Comparison of ENCODE assay signal across 22 mouse cellular contexts in genomic region chr15:85180368-85180767, GRCm38 (mm10). TPM values are rescaled to one million over a fixed set of nuclear protein-coding genes. Genes with fewer than 3 reads are reported as not detected.
DNase-seq lines count a peak whose midpoint lies in the region; ATAC-seq and TF ChIP-seq lines count a peak whose summit lies in the region.
"Had no signal": no experiment of that assay in that cellular context is flagged by ENCODE, and none has a peak within 500 bp of the region (broad histone marks: within the 10 kb centered on the region; RNA-seq: fewer than 3 reads in every experiment).

No protein-coding gene starts in this region.

- no peaks in the 10 kb centered on the region for H3K27me3 ChIP-seq in heart, embryonic 14.5 days (ENCODE audit: control insufficient read depth, insufficient read depth, low read length)
- H3K27me3 ChIP-seq in lung, embryonic 16.5 days (ENCODE audit: control insufficient read depth, insufficient read depth, low read depth, low read length) = no peaks in the 10 kb centered on the region
- H3K27me3 ChIP-seq in lung, postnatal 0 days (replicated peaks; ENCODE audit: insufficient read depth, low read length) = no peaks in the 10 kb centered on the region
- H3K27me3 ChIP-seq in intestine, embryonic 15.5 days (replicated peaks) = no peaks in the 10 kb centered on the region
- H3K27me3 ChIP-seq in stomach, embryonic 14.5 days (ENCODE audit: control insufficient read depth, insufficient read depth, low read length) = no peaks in the 10 kb centered on the region
- H3K27me3 ChIP-seq in neural tube, embryonic 15.5 days (replicated peaks) = no peaks in the 10 kb centered on the region

- H3K9me3 ChIP-seq in heart, embryonic 14.5 days (ENCODE audit: control insufficient read depth, low read length) = 0 out of 2 replicates have a peak, but pooled peaks cover 3% of the 10 kb centered on the region
- H3K9me3 ChIP-seq in lung, embryonic 16.5 days (ENCODE audit: control insufficient read depth, low read length) = no peaks in the 10 kb centered on the region
- no peaks in the 10 kb centered on the region for H3K9me3 ChIP-seq in lung, postnatal 0 days (ENCODE audit: low read length)
- H3K9me3 ChIP-seq in intestine, embryonic 15.5 days = no peaks in the 10 kb centered on the region
- H3K9me3 ChIP-seq in stomach, embryonic 14.5 days (ENCODE audit: control insufficient read depth, low read depth, low read length) = no peaks in the 10 kb centered on the region
- H3K9me3 ChIP-seq in neural tube, embryonic 15.5 days (replicated peaks) = no peaks in the 10 kb centered on the region
- H3K9me3 ChIP-seq: forebrain, embryonic 10.5 days; midbrain, embryonic 10.5 days had no signal

- H3K4me2 ChIP-seq in heart, embryonic 14.5 days (ENCODE audit: low read length) = no peak overlapping the region
- no peak overlapping the region for H3K4me2 ChIP-seq in lung, embryonic 16.5 days (ENCODE audit: low read depth, low read length)
- no peak overlapping the region for H3K4me2 ChIP-seq in lung, postnatal 0 days (replicated peaks; ENCODE audit: low read depth, low read length)
- H3K4me2 ChIP-seq in intestine, embryonic 15.5 days (replicated peaks) = no peak overlapping the region
- no peak overlapping the region for H3K4me2 ChIP-seq in stomach, embryonic 14.5 days (replicated peaks; ENCODE audit: low read depth, low read length)
- H3K4me2 ChIP-seq in neural tube, embryonic 15.5 days = no peak overlapping the region

- H3K4me1 ChIP-seq in heart, embryonic 14.5 days (ENCODE audit: control insufficient read depth in 2 of 2, insufficient read depth in 2 of 2, low read length in 2 of 2) = peaks cover 16 to 25% of the 10 kb centered on the region in 2 experiments
- peaks cover 23% of the 10 kb centered on the region for H3K4me1 ChIP-seq in lung, embryonic 16.5 days (replicated peaks; ENCODE audit: control insufficient read depth, insufficient read depth, low read length)
- 0 out of 2 replicates have a peak, but pooled peaks cover 2% of the 10 kb centered on the region for H3K4me1 ChIP-seq in lung, postnatal 0 days (ENCODE audit: insufficient read depth, low read depth, low read length)
- 0 out of 2 replicates have a peak, but pooled peaks cover 3% of the 10 kb centered on the region for H3K4me1 ChIP-seq in intestine, embryonic 15.5 days (replicated peaks)
- H3K4me1 ChIP-seq in stomach, embryonic 14.5 days (ENCODE audit: control insufficient read depth, insufficient read depth, low read length) = peaks cover 20% of the 10 kb centered on the region; the same call in 1 of the 2 replicates
- H3K4me1 ChIP-seq in neural tube, embryonic 15.5 days = peaks cover 15% of the 10 kb centered on the region
- H3K4me1 ChIP-seq: forebrain, embryonic 10.5 days; midbrain, embryonic 10.5 days had no signal

- H3K4me3 ChIP-seq in heart, embryonic 14.5 days (ENCODE audit: control insufficient read depth in 1 of 2, insufficient read depth in 1 of 2, low read depth in 1 of 2, low read length in 2 of 2) = no peak overlapping the region
- H3K4me3 ChIP-seq in lung, embryonic 16.5 days (ENCODE audit: low read length) = no peak overlapping the region
- H3K4me3 ChIP-seq in lung, postnatal 0 days (ENCODE audit: low read depth, low read length) = no peak overlapping the region
- H3K4me3 ChIP-seq in intestine, embryonic 15.5 days (replicated peaks) = no peak overlapping the region
- no peak overlapping the region for H3K4me3 ChIP-seq in stomach, embryonic 14.5 days (ENCODE audit: low read depth, low read length)
- no peak overlapping the region for H3K4me3 ChIP-seq in neural tube, embryonic 15.5 days (replicated peaks)
- H3K4me3 ChIP-seq: forebrain, embryonic 10.5 days; heart, adult 2 months; midbrain, embryonic 10.5 days had no signal

- H3K27ac ChIP-seq in heart, embryonic 14.5 days (replicated peaks in 1 of 2; ENCODE audit: control insufficient read depth in 1 of 2, insufficient read depth in 1 of 2, low read depth in 2 of 2, low read length in 2 of 2) = peak overlapping the region; percentile 28 to 65; a peak in 2 of 4 replicates
- H3K27ac ChIP-seq in lung, embryonic 16.5 days (ENCODE audit: low read length) = peak overlapping the region; percentile 61; the same call in 1 of the 2 replicates
- H3K27ac ChIP-seq in lung, postnatal 0 days (ENCODE audit: low read length) = no peak overlapping the region
- H3K27ac ChIP-seq in intestine, embryonic 15.5 days = peak overlapping the region; percentile 66
- peak overlapping the region; percentile 56 for H3K27ac ChIP-seq in stomach, embryonic 14.5 days (ENCODE audit: low read length)
- H3K27ac ChIP-seq in neural tube, embryonic 15.5 days (replicated peaks) = no peak overlapping the region
- H3K27ac ChIP-seq: forebrain, embryonic 10.5 days; heart, adult 2 months; midbrain, embryonic 10.5 days had no signal

- ATAC-seq in heart, embryonic 14.5 days (ENCODE audit: insufficient number of reproducible peaks, insufficient read depth, low FRiP score, low read depth) = no peak
- ATAC-seq in lung, embryonic 16.5 days (ENCODE audit: low read depth) = no peak
- ATAC-seq in lung, postnatal 0 days = no peak
- ATAC-seq in intestine, embryonic 15.5 days = no peak
- ATAC-seq in stomach, embryonic 14.5 days (ENCODE audit: insufficient number of reproducible peaks, insufficient read depth, low FRiP score, low read depth) = no peak
- ATAC-seq in neural tube, embryonic 15.5 days (ENCODE audit: low FRiP score) = no peak
- ATAC-seq: CD4-positive, CD25-positive, alpha-beta regulatory T cell, adult 4 months; hindbrain, embryonic 16.5 days had no signal

- no peak for TF ChIP-seq EP300 in lung, postnatal 0 days (IDR thresholded peaks at IDR 0.05)

- no peak for TF ChIP-seq CTCF in lung, postnatal 0 days (IDR thresholded peaks at IDR 0.05)

- no peaks in the 10 kb centered on the region for H3K36me3 ChIP-seq in heart, embryonic 14.5 days (ENCODE audit: control insufficient read depth, insufficient read depth, low read length)
- no peaks in the 10 kb centered on the region for H3K36me3 ChIP-seq in lung, embryonic 16.5 days (ENCODE audit: control insufficient read depth, insufficient read depth, low read length)
- H3K36me3 ChIP-seq in lung, postnatal 0 days (ENCODE audit: insufficient read depth, low read length) = no peaks in the 10 kb centered on the region
- H3K36me3 ChIP-seq in intestine, embryonic 15.5 days = no peaks in the 10 kb centered on the region
- H3K36me3 ChIP-seq in stomach, embryonic 14.5 days (ENCODE audit: control insufficient read depth, insufficient read depth, low read length) = no peaks in the 10 kb centered on the region
- H3K36me3 ChIP-seq in neural tube, embryonic 15.5 days = no peaks in the 10 kb centered on the region
- H3K36me3 ChIP-seq: forebrain, embryonic 10.5 days; midbrain, embryonic 10.5 days had no signal

- DNase-seq in heart, postnatal 4 days = no peak
- no peak for DNase-seq in lung, postnatal 0 days (ENCODE audit: low spot score)
- no peak for DNase-seq in yolk sac, embryonic 10.5 days (ENCODE audit: low spot score)
- DNase-seq: cerebellum, adult 11 months; embryo, embryonic 11 days; lung, postnatal 10 days; right cerebral cortex, postnatal 14 days; thymus, postnatal 4 days had no signal

- H3K9ac ChIP-seq in heart, embryonic 14.5 days (ENCODE audit: low read length) = no peak overlapping the region
- no peak overlapping the region for H3K9ac ChIP-seq in lung, embryonic 16.5 days (ENCODE audit: low read length)
- H3K9ac ChIP-seq in lung, postnatal 0 days (replicated peaks; ENCODE audit: low read depth) = no peak overlapping the region
- no peak overlapping the region for H3K9ac ChIP-seq in intestine, embryonic 15.5 days
- no peak overlapping the region for H3K9ac ChIP-seq in stomach, embryonic 14.5 days (replicated peaks; ENCODE audit: low read depth, low read length)
- H3K9ac ChIP-seq in neural tube, embryonic 15.5 days (replicated peaks) = no peak overlapping the region

RNA-seq across cellular contexts. Expression of gene Fbln1, which starts 25.4 kb away (rescaled TPM):
- polyA plus RNA-seq in heart, embryonic 14.5 days (2014; fragmentation: Nextera tagmentation; extraction: Ambion mirVana) = 128 and 162 TPM in 2 replicates
- 10 to 100 TPM; 69.2 to 71.4 TPM for total RNA-seq in heart, postnatal 4 days (2021)
- 214 and 237 TPM in 2 replicates for polyA plus RNA-seq in lung, embryonic 16.5 days (2015; fragmentation: Nextera tagmentation; extraction: Ambion mirVana)
- polyA plus RNA-seq in lung, postnatal 0 days (2015; fragmentation: Nextera tagmentation; extraction: Ambion mirVana) = 45.7 and 51.2 TPM in 2 replicates
- polyA plus RNA-seq in intestine, embryonic 15.5 days (2015; fragmentation: Nextera tagmentation; extraction: Ambion mirVana) = 184 and 194 TPM in 2 replicates
- 286 and 310 TPM in 2 replicates for polyA plus RNA-seq in stomach, embryonic 14.5 days (2014; fragmentation: Nextera tagmentation; extraction: Ambion mirVana)
- polyA plus RNA-seq in neural tube, embryonic 15.5 days (2015; fragmentation: Nextera tagmentation; extraction: Ambion mirVana) = 54.2 and 65.8 TPM in 2 replicates
- polyA plus RNA-seq: CD4-positive, CD25-positive, alpha-beta regulatory T cell, adult 4 months had no signal

RNA-seq across cellular contexts. Expression of gene Ribc2, which starts 48.5 kb away (rescaled TPM):
- not detected in 2 replicates for polyA plus RNA-seq in heart, embryonic 14.5 days (2014; fragmentation: Nextera tagmentation; extraction: Ambion mirVana)
- total RNA-seq in heart, postnatal 4 days (2021) = not detected
- polyA plus RNA-seq in lung, embryonic 16.5 days (2015; fragmentation: Nextera tagmentation; extraction: Ambion mirVana) = 0.77 and 1.4 TPM in 2 replicates
- 0.56 and 1.2 TPM in 2 replicates for polyA plus RNA-seq in lung, postnatal 0 days (2015; fragmentation: Nextera tagmentation; extraction: Ambion mirVana)
- polyA plus RNA-seq in intestine, embryonic 15.5 days (2015; fragmentation: Nextera tagmentation; extraction: Ambion mirVana) = 0.08 and 0.19 TPM in 2 replicates
- 0.42 and 0.49 TPM in 2 replicates for polyA plus RNA-seq in stomach, embryonic 14.5 days (2014; fragmentation: Nextera tagmentation; extraction: Ambion mirVana)
- 0.68 and 0.84 TPM in 2 replicates for polyA plus RNA-seq in neural tube, embryonic 15.5 days (2015; fragmentation: Nextera tagmentation; extraction: Ambion mirVana)
- total RNA-seq: gastrocnemius, adult 8-10 months; heart, adult 2 months; left cerebral cortex, adult 18-20 months; liver, adult 2 months had no signal
- polyA plus RNA-seq: CD4-positive, CD25-positive, alpha-beta regulatory T cell, adult 4 months; large intestine, adult 2 months; liver, adult 2 months had no signal

RNA-seq across cellular contexts. Expression of gene Smc1b, which starts 48.6 kb away (rescaled TPM):
- polyA plus RNA-seq in heart, embryonic 14.5 days (2014; fragmentation: Nextera tagmentation; extraction: Ambion mirVana) = 0.04 and 0.09 TPM in 2 replicates
- total RNA-seq in heart, postnatal 4 days (2021) = under 1 TPM; 0.11 to 0.12 TPM
- polyA plus RNA-seq in lung, embryonic 16.5 days (2015; fragmentation: Nextera tagmentation; extraction: Ambion mirVana) = 0.10 and 0.16 TPM in 2 replicates
- 0.04 TPM in 1 of 2 replicates, not detected in the other for polyA plus RNA-seq in lung, postnatal 0 days (2015; fragmentation: Nextera tagmentation; extraction: Ambion mirVana)
- polyA plus RNA-seq in intestine, embryonic 15.5 days (2015; fragmentation: Nextera tagmentation; extraction: Ambion mirVana) = 0.11 and 0.21 TPM in 2 replicates
- 0.19 and 0.25 TPM in 2 replicates for polyA plus RNA-seq in stomach, embryonic 14.5 days (2014; fragmentation: Nextera tagmentation; extraction: Ambion mirVana)
- 0.19 and 0.23 TPM in 2 replicates for polyA plus RNA-seq in neural tube, embryonic 15.5 days (2015; fragmentation: Nextera tagmentation; extraction: Ambion mirVana)
- total RNA-seq: gastrocnemius, adult 8-10 months; heart, adult 2 months; left cerebral cortex, adult 18-20 months had no signal
- polyA plus RNA-seq: heart, adult 2 months had no signal

Comparison
In these comparisons a context has a peak if more than half of its experiments do, and no peak if none do; other contexts are left out.
1. H3K27ac ChIP-seq: peak in heart, embryonic 14.5 days (2 of 2), lung, embryonic 16.5 days (single experiment), intestine, embryonic 15.5 days (single experiment) and stomach, embryonic 14.5 days (single experiment); none in lung, postnatal 0 days (single experiment) and neural tube, embryonic 15.5 days (single experiment).